ENCODE assay signal across 12 mouse cellular contexts in the genomic region with DNA sequence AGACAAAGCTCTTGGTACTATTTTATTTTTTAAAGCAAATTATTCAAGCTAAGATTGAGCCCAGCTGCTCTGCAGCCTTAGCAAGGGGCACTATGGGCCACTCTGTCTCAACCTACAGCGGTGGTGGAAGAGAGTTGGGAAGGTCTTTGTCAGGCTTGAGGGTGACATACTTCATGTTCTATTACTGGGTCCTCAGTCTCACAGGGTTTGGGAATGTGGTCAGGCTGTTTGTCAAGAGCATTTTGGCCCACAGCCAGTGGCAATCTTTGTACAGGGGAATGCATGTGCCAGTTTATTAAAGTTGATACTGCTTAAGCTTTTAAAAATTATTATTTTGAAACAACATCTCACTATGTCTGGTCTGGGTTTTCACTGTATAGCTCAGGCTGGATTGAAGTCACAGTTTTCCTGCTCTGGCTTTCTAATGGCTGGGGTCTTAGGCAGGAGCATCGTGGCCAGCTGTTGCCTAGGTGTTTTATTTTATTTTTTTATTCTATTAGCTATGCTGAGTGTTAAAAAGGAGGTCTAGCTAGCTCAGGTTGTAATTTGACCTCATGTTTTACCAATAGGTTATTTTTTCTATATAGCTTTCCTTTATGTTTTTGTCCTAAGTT. TPM values are rescaled to one million over a fixed set of nuclear protein-coding genes. Genes with fewer than 3 reads are reported as not detected.
DNase-seq lines count a peak whose midpoint lies in the region; ATAC-seq and TF ChIP-seq lines count a peak whose summit lies in the region.
"Had no signal": no experiment of that assay in that cellular context is flagged by ENCODE, and none has a peak within 500 bp of the region (broad histone marks: within the 10 kb centered on the region; RNA-seq: fewer than 3 reads in every experiment).

No protein-coding gene starts in this region.

- no peak for DNase-seq in hindbrain, embryonic 11.5 days (ENCODE audit: low spot score)
- no peak for DNase-seq in hindbrain, embryonic 10.5 days (ENCODE audit: low spot score)
- DNase-seq in adrenal gland, postnatal 10 days, result peak; percentile 63
- peak; percentile 43 for DNase-seq in lung, adult 2 months
- no peak for DNase-seq in right cerebral cortex, postnatal 25 days
- DNase-seq in left cerebral cortex, postnatal 14 days (ENCODE audit: low spot score in 2 of 2), result no peak
- DNase-seq: thymus, postnatal 36 days had no signal

- no peaks in the 10 kb centered on the region for H3K27me3 ChIP-seq in hindbrain, embryonic 11.5 days (ENCODE audit: control insufficient read depth, insufficient read depth, low read length)
- no peaks in the 10 kb centered on the region for H3K27me3 ChIP-seq in hindbrain, embryonic 10.5 days (ENCODE audit: insufficient read depth, poor library complexity, severe bottlenecking)
- H3K27me3 ChIP-seq in heart, embryonic 13.5 days (replicated peaks), result no peaks in the 10 kb centered on the region
- no peaks in the 10 kb centered on the region for H3K27me3 ChIP-seq in intestine, postnatal 0 days (replicated peaks; ENCODE audit: control insufficient read depth, insufficient read depth, low read length)
- H3K27me3 ChIP-seq: hindbrain, embryonic 15.5 days had no signal

- WGBS in hindbrain, embryonic 11.5 days, result 69% methylated on average over 2 of the region's 2 CpGs
- 81% methylated on average over 2 of the region's 2 CpGs for WGBS in hindbrain, embryonic 10.5 days
- WGBS in heart, embryonic 13.5 days, result 51% methylated on average over 2 of the region's 2 CpGs
- 43% methylated on average over 2 of the region's 2 CpGs for WGBS in lung, adult 2 months
- 69% methylated on average over 2 of the region's 2 CpGs for WGBS in intestine, postnatal 0 days

- H3K4me1 ChIP-seq in hindbrain, embryonic 11.5 days (replicated peaks; ENCODE audit: control insufficient read depth, insufficient read depth, low read length), result no peaks in the 10 kb centered on the region
- peaks cover 10% of the 10 kb centered on the region; the same call in 1 of the 2 replicates for H3K4me1 ChIP-seq in hindbrain, embryonic 10.5 days (replicated peaks)
- peaks cover 54% of the 10 kb centered on the region for H3K4me1 ChIP-seq in heart, embryonic 13.5 days
- H3K4me1 ChIP-seq in lung, adult 2 months (ENCODE audit: control insufficient read depth, insufficient read depth, low read length), result peaks cover 7% of the 10 kb centered on the region
- no peaks in the 10 kb centered on the region for H3K4me1 ChIP-seq in intestine, postnatal 0 days (replicated peaks; ENCODE audit: control insufficient read depth, insufficient read depth, low read length)

- no peaks in the 10 kb centered on the region for H3K9me3 ChIP-seq in hindbrain, embryonic 11.5 days (ENCODE audit: control insufficient read depth, low read length)
- H3K9me3 ChIP-seq in hindbrain, embryonic 10.5 days, result no peaks in the 10 kb centered on the region
- H3K9me3 ChIP-seq in heart, embryonic 13.5 days, result no peaks in the 10 kb centered on the region
- H3K9me3 ChIP-seq in intestine, postnatal 0 days (ENCODE audit: control insufficient read depth), result no peaks in the 10 kb centered on the region
- H3K9me3 ChIP-seq: hindbrain, embryonic 15.5 days had no signal

- H3K27ac ChIP-seq in hindbrain, embryonic 11.5 days (ENCODE audit: low read depth, low read length), result no peak overlapping the region
- no peak overlapping the region for H3K27ac ChIP-seq in hindbrain, embryonic 10.5 days
- peak overlapping the region; percentile 77 for H3K27ac ChIP-seq in heart, embryonic 13.5 days (replicated peaks)
- H3K27ac ChIP-seq in intestine, postnatal 0 days (ENCODE audit: low read depth, low read length), result no peak overlapping the region
- H3K27ac ChIP-seq: hindbrain, embryonic 15.5 days; macrophage had no signal

- intact Hi-C loops in left cerebral cortex, postnatal 14 days (cut with DNase I), result no loop called here

- H3K36me3 ChIP-seq in hindbrain, embryonic 11.5 days (ENCODE audit: control insufficient read depth, insufficient read depth, low read length), result no peaks in the 10 kb centered on the region
- H3K36me3 ChIP-seq in hindbrain, embryonic 10.5 days, result no peaks in the 10 kb centered on the region
- H3K36me3 ChIP-seq in heart, embryonic 13.5 days, result no peaks in the 10 kb centered on the region
- no peaks in the 10 kb centered on the region for H3K36me3 ChIP-seq in intestine, postnatal 0 days (ENCODE audit: control insufficient read depth, insufficient read depth)
- H3K36me3 ChIP-seq: hindbrain, embryonic 15.5 days had no signal

- no peak overlapping the region for H3K4me2 ChIP-seq in hindbrain, embryonic 11.5 days (replicated peaks; ENCODE audit: low read depth, low read length)
- H3K4me2 ChIP-seq in heart, embryonic 13.5 days, result no peak overlapping the region
- H3K4me2 ChIP-seq in intestine, postnatal 0 days (replicated peaks; ENCODE audit: low read depth), result no peak overlapping the region
- H3K4me2 ChIP-seq: hindbrain, embryonic 15.5 days had no signal

- peak; percentile 57; the same call in 1 of the 2 replicates for ATAC-seq in hindbrain, embryonic 11.5 days (ENCODE audit: low FRiP score)
- ATAC-seq in heart, embryonic 13.5 days (ENCODE audit: extremely low read depth, insufficient number of reproducible peaks, low FRiP score, low TSS enrichment), result peak; percentile 58; the same call in 1 of the 2 replicates
- ATAC-seq in intestine, postnatal 0 days, result no peak

- TF ChIP-seq CTCF in lung, adult 2 months (IDR thresholded peaks at IDR 0.05; ENCODE audit: insufficient read depth, low read length), result no peak
- no peak for TF ChIP-seq CTCF in intestine, postnatal 0 days (IDR thresholded peaks at IDR 0.05; ENCODE audit: low read depth)

- TF ChIP-seq POLR2A in lung, adult 2 months (IDR thresholded peaks at IDR 0.05; ENCODE audit: borderline replicate concordance, extremely low read depth, low read depth, low read length), result no peak

- H3K9ac ChIP-seq in hindbrain, embryonic 11.5 days (ENCODE audit: low read depth, low read length), result no peak overlapping the region
- H3K9ac ChIP-seq in heart, embryonic 13.5 days, result no peak overlapping the region
- no peak overlapping the region for H3K9ac ChIP-seq in intestine, postnatal 0 days (ENCODE audit: low read depth, low read length)
- H3K9ac ChIP-seq: hindbrain, embryonic 15.5 days had no signal

- H3K4me3 ChIP-seq in hindbrain, embryonic 11.5 days (ENCODE audit: low read depth, low read length), result no peak overlapping the region
- H3K4me3 ChIP-seq in hindbrain, embryonic 10.5 days, result no peak overlapping the region
- no peak overlapping the region for H3K4me3 ChIP-seq in heart, embryonic 13.5 days
- H3K4me3 ChIP-seq in lung, adult 2 months (replicated peaks; ENCODE audit: extremely low read depth, low read depth, low read length), result no peak overlapping the region
- H3K4me3 ChIP-seq in intestine, postnatal 0 days (ENCODE audit: low read depth, low read length), result no peak overlapping the region
- H3K4me3 ChIP-seq: hindbrain, embryonic 15.5 days had no signal

RNA-seq across cellular contexts. Expression of a gene that starts 37.9 kb away (rescaled TPM):
- 7.6 and 9.4 TPM in 2 replicates for polyA plus RNA-seq in hindbrain, embryonic 11.5 days (2014; fragmentation: Nextera tagmentation; extraction: Ambion mirVana)
- 4.9 and 5.8 TPM in 2 replicates for polyA plus RNA-seq in hindbrain, embryonic 10.5 days (2016; fragmentation: Nextera tagmentation; extraction: Ambion mirVana)
- total RNA-seq in adrenal gland, postnatal 10 days (2021), result 10 to 100 TPM; 19.5 to 21.3 TPM
- polyA plus RNA-seq in heart, embryonic 13.5 days (2015; fragmentation: Nextera tagmentation; extraction: Ambion mirVana), result 4.2 TPM in 2 replicates
- polyA plus RNA-seq in lung, adult 2 months (2012; rRNA removed), result 12.4 and 15.7 TPM in 2 replicates
- 2.7 and 2.8 TPM in 2 replicates for polyA plus RNA-seq in intestine, postnatal 0 days (2015; fragmentation: Nextera tagmentation; extraction: Ambion mirVana)
- total RNA-seq in left cerebral cortex, postnatal 14 days (2021), result 10 to 100 TPM; 71.6 TPM
- total RNA-seq: MEL had no signal

Comparison
In these comparisons a context has a peak if more than half of its experiments do, and no peak if none do; other contexts are left out.
1. DNase-seq: peak in adrenal gland, postnatal 10 days (single experiment) and lung, adult 2 months (single experiment); none in hindbrain, embryonic 11.5 days (single experiment), hindbrain, embryonic 10.5 days (single experiment), right cerebral cortex, postnatal 25 days (single experiment) and left cerebral cortex, postnatal 14 days (0 of 2).